Mouse (Mus musculus) embryonic facial prominence, embryonic 12.5 days (tissue): ENCODE data around the gene Nos1. TPM values are rescaled to one million over a fixed set of nuclear protein-coding genes. Genes with fewer than 3 reads are reported as not detected.

ENCODE experiments used
- ATAC-seq: fragments of 200-750 bp; cut with Nextera tagmentation; 2 replicates; pipeline ENCODE4 v1.8.0; 2017; ENCODE audit not compliant: insufficient number of reproducible peaks, insufficient read depth, low FRiP score, low TSS enrichment
- H3K27ac ChIP-seq: fragments of 300-500 bp; sonication (generic); 2 replicates; pipeline ENCODE4 v1.5.1; 2016; ENCODE audit warnings: mild to moderate bottlenecking
- H3K27me3 ChIP-seq: fragments of 300-500 bp; sonication (generic); 2 replicates; pipeline ENCODE4 v1.6.1; 2016; ENCODE audit warnings: mild to moderate bottlenecking, moderate library complexity
- H3K36me3 ChIP-seq: fragments of 300-500 bp; sonication (generic); 2 replicates; pipeline ENCODE4 v1.6.1; 2016; ENCODE audit warnings: mild to moderate bottlenecking
- H3K4me1 ChIP-seq: fragments of 300-500 bp; sonication (generic); 2 replicates; pipeline ENCODE4 v1.6.1; 2016
- H3K4me2 ChIP-seq: fragments of 300-500 bp; sonication (generic); replicated peaks from 2 replicates; pipeline ENCODE4 v1.6.1; 2016; ENCODE audit warnings: mild to moderate bottlenecking, moderate library complexity
- H3K4me3 ChIP-seq: fragments of 300-500 bp; sonication (generic); 2 replicates; pipeline ENCODE4 v1.5.1; 2016; ENCODE audit warnings: mild to moderate bottlenecking
- H3K9ac ChIP-seq: fragments of 300-500 bp; sonication (generic); 2 replicates; pipeline ENCODE4 v1.6.1; 2016; ENCODE audit warnings: mild to moderate bottlenecking, moderate library complexity
- H3K9me3 ChIP-seq: fragments of 300-500 bp; sonication (generic); 2 replicates; pipeline ENCODE4 v1.6.1; 2016; ENCODE audit warnings: mild to moderate bottlenecking, moderate library complexity
- WGBS: fragments of 180-500 bp; shearing (Covaris S2); methylation state at CpG from one replicate; pipeline ENCODE4 v1.1.7; 2016; 5-methylcytosine and 5-hydroxymethylcytosine counted together
- polyA plus RNA-seq: library from polyadenylated mRNA; unstranded; fragments of >200 nt; fragmentation: Nextera tagmentation; extraction: Ambion mirVana; gene quantifications from 2 replicates; pipeline ENCODE4 v1.2.1, GENCODE M21; 2016

Nos1 gene
- polyA plus RNA-seq, 1 experiment from 2014 or later: 0.32 TPM

DNA sequence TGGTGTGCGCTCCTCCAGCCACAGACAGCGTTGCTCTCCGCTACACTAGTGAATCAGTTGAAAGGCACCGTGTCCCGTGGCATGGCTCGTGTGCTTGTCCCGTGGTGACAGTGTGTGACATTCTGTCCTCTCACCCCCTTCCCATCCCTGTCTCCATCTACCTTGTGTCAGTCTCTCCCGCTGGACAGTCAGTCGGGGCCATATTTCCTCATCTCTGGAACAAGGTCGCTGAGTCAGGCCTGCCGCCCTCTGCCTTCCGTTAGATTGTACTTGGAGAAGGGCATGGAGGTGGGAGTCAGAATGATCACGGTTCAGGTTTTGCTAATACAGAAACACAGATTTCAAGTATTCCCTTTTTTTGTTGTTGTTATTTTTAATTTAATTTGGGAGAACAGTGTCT is 227.5 kb downstream of the Nos1 start:
- H3K27ac ChIP-seq: no peak overlapping the region
- H3K4me1 ChIP-seq: no peaks in the 10 kb centered on the region
- no peaks in the 10 kb centered on the region for H3K27me3 ChIP-seq
- no peak overlapping the region for H3K4me2 ChIP-seq
- peaks cover 68% of the 10 kb centered on the region for H3K36me3 ChIP-seq
- H3K4me3 ChIP-seq: no peak overlapping the region
- no peak overlapping the region for H3K9ac ChIP-seq
- no peak for ATAC-seq
- WGBS: 94% methylated on average over 13 of the region's 13 CpGs
- H3K9me3 ChIP-seq: no peaks in the 10 kb centered on the region

Other genes with a start within 250 kb of the Nos1 start
- gene Fbxo21, start 195.7 kb downstream of the Nos1 start, polyA plus RNA-seq: 100 and 107 TPM in 2 replicates
- gene Tesc, start 246.7 kb downstream of the Nos1 start, polyA plus RNA-seq: 4.6 and 5.7 TPM in 2 replicates